Mouse (Mus musculus) ES-Bruce4 (cell line): ENCODE results near the gene Rmnd5b. TPM values are rescaled to one million over a fixed set of nuclear protein-coding genes. Genes with fewer than 3 reads are reported as not detected.
"Not testable (repeated sequence)": the region's sequence is repeated elsewhere in the genome, so short reads cannot be mapped to it uniquely, and the experiment has no call there.

Experiments
- H3K27ac ChIP-seq: 2 replicates; pipeline ENCODE4 v1.5.1; 2012; ENCODE audit warnings: low read length, inconsistent platforms; ENCODE audit not compliant: insufficient read depth
- H3K27me3 ChIP-seq: 2 replicates; pipeline ENCODE4 v1.6.1; 2012; ENCODE audit warnings: mild to moderate bottlenecking, low read length, inconsistent platforms; ENCODE audit not compliant: control insufficient read depth, poor library complexity, insufficient read depth, severe bottlenecking
- H3K36me3 ChIP-seq: 2 replicates; pipeline ENCODE4 v1.6.1; 2012; ENCODE audit warnings: inconsistent platforms, mild to moderate bottlenecking, low read length, moderate library complexity; ENCODE audit not compliant: control insufficient read depth, poor library complexity, insufficient read depth, severe bottlenecking
- H3K4me1 ChIP-seq: one replicate; pipeline ENCODE4 v1.8.1; 2011; ENCODE audit warnings: low read length; ENCODE audit not compliant: control insufficient read depth, insufficient read depth
- H3K4me3 ChIP-seq: 2 replicates; pipeline ENCODE4 v1.5.1; 2011; ENCODE audit warnings: low read depth, mild to moderate bottlenecking, low read length
- H3K9ac ChIP-seq: 2 replicates; pipeline ENCODE4 v1.6.1; 2012; ENCODE audit warnings: low read depth, mild to moderate bottlenecking, inconsistent platforms; ENCODE audit not compliant: poor library complexity, severe bottlenecking
- H3K9me3 ChIP-seq: replicated peaks from 2 replicates; pipeline ENCODE4 v1.6.1; 2012; ENCODE audit warnings: mild to moderate bottlenecking, low read length, inconsistent platforms; ENCODE audit not compliant: control insufficient read depth, poor library complexity, insufficient read depth, severe bottlenecking
- CTCF ChIP-seq: IDR thresholded peaks from one replicate; pipeline ENCODE4 v1.8.1; 2011; ENCODE audit warnings: low read depth, low read length
- EP300 ChIP-seq: IDR thresholded peaks from 2 replicates; pipeline ENCODE4 v1.6.1; 2011; ENCODE audit warnings: low read depth, low read length; ENCODE audit not compliant: insufficient read depth
- POLR2A ChIP-seq: IDR thresholded peaks from one replicate; pipeline ENCODE4 v1.8.1; 2011; ENCODE audit warnings: low read length; ENCODE audit not compliant: insufficient read depth
- polyA plus RNA-seq: library from polyadenylated mRNA; stranded (reverse); fragments of >200 nt; gene quantifications from 2 replicates; pipeline ENCODE4 v1.2.4, GENCODE M21; 2011; ENCODE audit warnings: low read depth; ENCODE audit not compliant: missing spikeins, insufficient read depth, insufficient read length

Rmnd5b gene
- polyA plus RNA-seq, 1 experiment: 20.2 TPM

- peaks cover 7% of the 10 kb centered on the region for H3K4me1 ChIP-seq
- H3K9ac ChIP-seq: no peak overlapping the region
- H3K27me3 ChIP-seq: no peaks in the 10 kb centered on the region
- H3K9me3 ChIP-seq: no peaks in the 10 kb centered on the region
- peaks cover 21% of the 10 kb centered on the region for H3K36me3 ChIP-seq
- H3K27ac ChIP-seq: no peak overlapping the region
- H3K4me3 ChIP-seq: no peak overlapping the region
- TF ChIP-seq POLR2A (no peak), EP300 (no peak), CTCF (no peak)
Observed at GRCm38 (mm10) chr11:51640748-51641147, 5.1 kb upstream of the Rmnd5b start.

- no peaks in the 10 kb centered on the region for H3K9me3 ChIP-seq
- H3K4me3 ChIP-seq: no peak overlapping the region
- H3K27ac ChIP-seq: peak overlapping the region; percentile 98
- TF ChIP-seq EP300 (no peak), POLR2A (no peak), CTCF (no peak)
- peaks cover 7% of the 10 kb centered on the region for H3K4me1 ChIP-seq
- peaks cover 7% of the 10 kb centered on the region for H3K36me3 ChIP-seq
- H3K9ac ChIP-seq: peak overlapping the region; percentile 30; the same call in 1 of the 2 replicates
- H3K27me3 ChIP-seq: no peaks in the 10 kb centered on the region
Observed at GRCm38 (mm10) chr11:51638497-51638896, 2.8 kb upstream of the Rmnd5b start.

DNA sequence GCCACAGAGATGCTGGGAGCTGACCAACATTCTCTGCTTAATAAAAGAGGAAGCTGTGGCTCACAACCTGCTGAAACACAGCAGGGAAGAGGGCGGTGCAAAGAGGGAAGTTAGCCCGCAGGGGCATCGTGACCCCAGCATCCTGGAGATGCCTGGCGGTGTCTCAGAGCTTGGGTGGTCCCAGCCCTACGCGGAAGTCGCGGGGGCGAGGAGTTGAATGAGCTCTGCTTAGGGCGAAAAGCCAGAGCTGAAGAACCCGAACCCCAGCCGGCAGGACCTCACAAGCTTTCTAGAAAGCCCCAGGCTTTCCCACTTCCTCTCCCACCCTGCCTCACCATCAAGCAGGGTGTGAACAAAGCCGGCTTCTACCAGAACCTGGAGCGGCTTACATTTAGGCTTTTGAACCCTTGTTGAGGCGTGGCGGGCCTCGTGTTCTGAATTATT is 2.3 kb upstream of the Rmnd5b start:
- peak overlapping the region; percentile 98 for H3K27ac ChIP-seq
- no peaks in the 10 kb centered on the region for H3K9me3 ChIP-seq
- H3K27me3 ChIP-seq: no peaks in the 10 kb centered on the region
- H3K4me3 ChIP-seq: no peak overlapping the region
- peaks cover 7% of the 10 kb centered on the region for H3K36me3 ChIP-seq
- no peak for TF ChIP-seq CTCF
- TF ChIP-seq EP300: peak; percentile 99
- no peak for TF ChIP-seq POLR2A
- H3K9ac ChIP-seq: peak overlapping the region; percentile 30; the same call in 1 of the 2 replicates
- peaks cover 5% of the 10 kb centered on the region for H3K4me1 ChIP-seq

DNA sequence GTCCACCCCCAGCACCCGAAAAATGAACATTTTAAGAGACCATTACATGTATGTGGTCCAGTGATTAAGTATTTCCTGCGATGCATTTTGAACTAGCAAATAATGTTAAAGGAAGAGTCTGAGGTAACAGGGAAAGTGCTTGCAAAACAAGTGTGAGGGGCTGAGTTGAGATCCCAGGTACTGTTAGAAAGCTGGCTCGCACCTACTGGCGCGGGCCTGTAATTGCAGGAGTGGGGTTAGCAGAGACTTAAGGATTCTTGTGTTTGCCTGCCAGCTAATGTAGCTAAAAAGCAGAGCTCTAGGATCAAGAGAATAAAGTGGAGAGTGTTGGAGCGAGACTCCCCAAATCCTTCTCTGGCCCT is 608 bp upstream of the Rmnd5b start:
- Histone ChIP-seq H3K27me3 (no peaks in the 10 kb centered on the region), H3K27ac (peak overlapping the region; percentile 88), H3K4me3 (peak overlapping the region; percentile 76), H3K36me3 (0 out of 2 replicates have a peak, but pooled peaks cover 3% of the 10 kb centered on the region), H3K9me3 (no peaks in the 10 kb centered on the region), H3K4me1 (peaks cover 5% of the 10 kb centered on the region), H3K9ac (peak overlapping the region; percentile 87)
- peak; percentile 12 for TF ChIP-seq CTCF
- no peak for TF ChIP-seq POLR2A

GRCm38 (mm10) chr11:51635127-51635524 is 570 bp downstream of the Rmnd5b start:
- TF ChIP-seq CTCF (no peak), EP300 (no peak), POLR2A (no peak)
- H3K27me3 ChIP-seq: no peaks in the 10 kb centered on the region
- H3K4me1 ChIP-seq: no peaks in the 10 kb centered on the region
- H3K36me3 ChIP-seq: 0 out of 2 replicates have a peak, but pooled peaks cover 3% of the 10 kb centered on the region
- H3K9ac ChIP-seq: peak overlapping the region; percentile 87
- H3K27ac ChIP-seq: peak overlapping the region; percentile 88
- H3K9me3 ChIP-seq: no peaks in the 10 kb centered on the region
- peak overlapping the region; percentile 76 for H3K4me3 ChIP-seq

- Histone ChIP-seq H3K4me3 (peak overlapping the region; percentile 48; the same call in 1 of the 2 replicates), H3K27ac (peak overlapping the region; percentile 88), H3K9me3 (no peaks in the 10 kb centered on the region), H3K4me1 (no peaks in the 10 kb centered on the region), H3K36me3 (peaks cover 10% of the 10 kb centered on the region), H3K27me3 (no peaks in the 10 kb centered on the region), H3K9ac (peak overlapping the region; percentile 87; the same call in 1 of the 2 replicates)
- no peak for TF ChIP-seq POLR2A
- no peak for TF ChIP-seq CTCF
- TF ChIP-seq EP300: no peak
Observed at GRCm38 (mm10) chr11:51633721-51634120, 2.0 kb downstream of the Rmnd5b start.

- not testable (repeated sequence) for H3K9me3 ChIP-seq, H3K27me3 ChIP-seq, H3K9ac ChIP-seq, H3K4me3 ChIP-seq, H3K4me1 ChIP-seq
- H3K27ac ChIP-seq: 0 out of 2 replicates have a peak overlapping the region, but pooled peaks have one; percentile 88
- peaks cover 13% of the 10 kb centered on the region for H3K36me3 ChIP-seq
Observed at GRCm38 (mm10) chr11:51633200-51633599, 2.5 kb downstream of the Rmnd5b start.
